23 mouse cellular contexts compared by ENCODE assay signal in genomic region chr19:43708206-43708605, GRCm38 (mm10).
"Had no signal": no experiment of that assay in that cellular context is flagged by ENCODE, and none has a peak within 500 bp of the region (broad histone marks: within the 10 kb centered on the region; RNA-seq: fewer than 3 reads in every experiment).

No protein-coding gene starts in this region.

- H3K27ac ChIP-seq: liver, embryonic 13.5 days; liver, embryonic 15.5 days; lung, embryonic 15.5 days; midbrain, embryonic 10.5 days; midbrain, embryonic 12.5 days; neural tube, embryonic 13.5 days; neural tube, embryonic 15.5 days; stomach, embryonic 15.5 days; stomach, postnatal 0 days had no signal

- H3K9me3 ChIP-seq: liver, embryonic 13.5 days; liver, embryonic 15.5 days; lung, embryonic 15.5 days; midbrain, embryonic 10.5 days; midbrain, embryonic 12.5 days; neural tube, embryonic 13.5 days; neural tube, embryonic 15.5 days; stomach, embryonic 15.5 days had no signal

- ATAC-seq: liver, postnatal 0 days; midbrain, embryonic 16.5 days had no signal

- H3K9ac ChIP-seq: liver, embryonic 13.5 days; liver, embryonic 15.5 days; liver, postnatal 0 days; lung, embryonic 15.5 days; midbrain, embryonic 12.5 days; neural tube, embryonic 13.5 days; neural tube, embryonic 15.5 days; stomach, embryonic 15.5 days had no signal

- H3K27me3 ChIP-seq: liver, embryonic 13.5 days; liver, embryonic 15.5 days; lung, embryonic 15.5 days; midbrain, embryonic 12.5 days; neural tube, embryonic 13.5 days; neural tube, embryonic 15.5 days; stomach, embryonic 15.5 days had no signal

- H3K4me1 ChIP-seq: lung, embryonic 15.5 days; midbrain, embryonic 12.5 days; neural tube, embryonic 15.5 days; stomach, embryonic 15.5 days had no signal

- H3K4me2 ChIP-seq: liver, embryonic 11.5 days; liver, embryonic 13.5 days; liver, embryonic 15.5 days; lung, embryonic 15.5 days; midbrain, embryonic 12.5 days; neural tube, embryonic 13.5 days; neural tube, embryonic 15.5 days; stomach, embryonic 15.5 days had no signal

- H3K4me3 ChIP-seq: liver, embryonic 13.5 days; liver, embryonic 15.5 days; lung, embryonic 15.5 days; midbrain, embryonic 10.5 days; midbrain, embryonic 12.5 days; myocyte; neural tube, embryonic 13.5 days; neural tube, embryonic 15.5 days; stomach, embryonic 15.5 days had no signal

- DNase-seq: liver; liver, embryonic 13.5 days; liver, postnatal 0 days; midbrain, embryonic 14.5 days; retina, postnatal 1 day; right cerebral cortex, adult 18-20 months; right cerebral cortex, postnatal 25 days; right cerebral cortex, postnatal 4 days; spleen, adult 18-20 months; thymus, adult 2 months; thymus, postnatal 25 days; thymus, postnatal 4 days had no signal
